Mouse (Mus musculus) ES-E14 (cell line): ENCODE measurements at regions not wholly inside any gene's neighbourhood (a gene's known extent, or its start where the extent isn't known, plus 50 kb on each side); places are given as distances from the start of the nearest gene placed in this dataset.

Experiments
- DNase-seq: peaks from one replicate; pipeline ENCODE4 v3.0.0-alpha.2; 2013; ENCODE audit warnings: low read depth, low spot score
- H3K27ac ChIP-seq: 2 replicates; pipeline ENCODE4 v1.5.1; 2012; ENCODE audit warnings: low read depth, mild to moderate bottlenecking, low read length, moderate library complexity, mixed read lengths; ENCODE audit not compliant: poor library complexity, insufficient read depth, severe bottlenecking
- H3K36me3 ChIP-seq: 2 replicates; pipeline ENCODE4 v1.6.1; 2012; ENCODE audit warnings: mild to moderate bottlenecking, low read length, moderate library complexity, mixed read lengths; ENCODE audit not compliant: control insufficient read depth, poor library complexity, insufficient read depth, severe bottlenecking
- H3K4me1 ChIP-seq, 2 experiments: fragments of 150-350 bp in 1 of 2; sonication (generic) in 1 of 2; 2 replicates each; pipeline ENCODE4 v1.6.1; 2012; ENCODE audit warnings: low read length in 2 of 2, mild to moderate bottlenecking in 1 of 2, mixed read lengths in 1 of 2; ENCODE audit not compliant: control insufficient read depth in 2 of 2, insufficient read depth in 2 of 2, poor library complexity in 1 of 2
- H3K4me3 ChIP-seq, 2 experiments: fragments of 150-350 bp in 1 of 2; sonication (generic) in 1 of 2; 2 replicates each; pipeline ENCODE4 v1.5.1; 2012; ENCODE audit warnings: low read length in 2 of 2, low read depth in 1 of 2, mild to moderate bottlenecking in 1 of 2, mixed read lengths in 1 of 2; ENCODE audit not compliant: insufficient read depth in 1 of 2, poor library complexity in 1 of 2, severe bottlenecking in 1 of 2
- H3K9ac ChIP-seq: 2 replicates; pipeline ENCODE4 v1.6.1; 2012; ENCODE audit warnings: low read depth, mild to moderate bottlenecking, low read length, mixed read lengths; ENCODE audit not compliant: poor library complexity, insufficient read depth, severe bottlenecking
- H3K9me3 ChIP-seq: fragments of 150-350 bp; sonication (generic); 2 replicates; pipeline ENCODE4 v1.6.1; 2012; ENCODE audit warnings: low read depth, mild to moderate bottlenecking, low read length; ENCODE audit not compliant: control insufficient read depth, insufficient read depth
- CHD2 ChIP-seq: IDR thresholded peaks from 2 replicates; pipeline ENCODE4 v1.6.1; 2014; ENCODE audit warnings: mild to moderate bottlenecking, low read depth, low read length, inconsistent platforms
- MAFK ChIP-seq: IDR thresholded peaks from 2 replicates; pipeline ENCODE4 v1.6.1; 2014; ENCODE audit warnings: mild to moderate bottlenecking, low read depth, low read length, inconsistent platforms; ENCODE audit not compliant: insufficient read depth
- ZC3H11A ChIP-seq: IDR thresholded peaks from 2 replicates; pipeline ENCODE4 v1.6.1; 2012; ENCODE audit warnings: low read depth, mild to moderate bottlenecking, inconsistent platforms, low read length, borderline replicate concordance
- in situ Hi-C, 2 experiments: fragments of 600-800 bp; cut with MboI; formaldehyde crosslinking; loops; one replicate each; pipeline ENCODE4 v1.15.1; 2025; ENCODE audit warnings: low sequenced_read_pairs in 2 of 2, inconsistent platforms in 1 of 2; ENCODE audit not compliant: unreplicated experiment in 2 of 2

- TF ChIP-seq ZC3H11A (peak; percentile 78), MAFK (no peak), CHD2 (no peak)
Measured at GRCm38 (mm10) chrX:86490309-86490708, 185.4 kb upstream of the Mageb4 start.

More at GRCm38 (mm10) chrX:86490309-86490708, 185.4 kb upstream of the Mageb4 start:
- Histone ChIP-seq H3K27ac (no peak overlapping the region), H3K9ac (no peak overlapping the region), H3K4me3 (no peak overlapping the region), H3K36me3 (no peaks in the 10 kb centered on the region), H3K4me1 (no peaks in the 10 kb centered on the region), H3K9me3 (no peaks in the 10 kb centered on the region)
- in situ Hi-C loops, result no loop called here
- DNase-seq, result peak; percentile 33
